Mouse (Mus musculus): ENCODE measurements around the gene Btbd19. TPM values are rescaled to one million over a fixed set of nuclear protein-coding genes. Genes with fewer than 3 reads are reported as not detected.

Gene Btbd19
- polyA plus RNA-seq, 1 experiment from 2014 or later = 4.8 TPM

DNA sequence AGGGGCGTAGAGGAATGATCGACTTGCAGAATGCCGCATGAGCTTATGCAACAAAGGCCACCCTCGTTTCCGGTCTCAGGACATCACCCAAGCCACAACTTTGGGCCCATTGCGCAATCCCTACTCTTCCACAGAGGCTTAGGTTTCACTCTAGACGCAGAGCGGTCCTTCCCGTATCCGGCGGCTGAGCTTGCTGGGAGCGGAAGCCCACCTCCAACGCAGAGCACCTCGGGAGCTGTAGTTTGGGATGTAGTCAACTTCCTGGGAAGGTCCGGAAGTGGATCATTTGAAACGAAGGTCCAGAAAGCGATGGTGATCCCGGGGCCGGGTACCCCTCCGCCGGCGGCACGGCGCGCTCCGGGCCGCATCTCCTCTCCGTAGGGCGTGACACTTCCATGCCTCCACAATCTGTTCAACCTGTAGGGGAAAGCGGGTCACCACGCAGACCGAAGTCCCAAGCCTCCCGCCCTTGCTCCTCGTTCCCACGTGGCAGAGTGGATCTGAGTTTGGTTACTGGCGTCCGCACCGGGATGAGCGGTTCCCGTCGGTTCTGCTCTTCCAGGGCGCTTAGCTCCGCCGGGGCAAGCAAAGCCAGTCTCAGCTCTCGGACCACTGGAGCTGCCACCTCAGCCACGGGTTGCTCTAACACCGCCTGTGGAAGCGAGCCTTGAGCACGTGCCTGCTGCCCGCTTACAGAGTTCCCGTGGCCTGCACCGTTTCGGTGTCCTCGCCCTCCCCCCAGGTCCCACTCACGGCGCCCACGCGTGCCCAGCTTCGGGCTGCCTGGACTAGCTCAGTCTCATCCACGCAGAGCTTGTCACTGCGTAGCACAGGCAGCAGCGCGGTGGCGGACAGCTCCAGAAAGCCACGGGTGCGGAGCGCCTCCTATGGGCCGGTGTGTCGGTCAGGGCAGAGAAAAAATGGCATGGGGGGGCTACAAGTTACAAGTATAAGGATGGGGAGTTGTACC, 4.8 kb downstream of the Btbd19 start:
- under 1% methylated on average over 69 of the region's 69 CpGs for WGBS
- DNase-seq (ENCODE audit: low spot score) = peak; percentile 95

DNA sequence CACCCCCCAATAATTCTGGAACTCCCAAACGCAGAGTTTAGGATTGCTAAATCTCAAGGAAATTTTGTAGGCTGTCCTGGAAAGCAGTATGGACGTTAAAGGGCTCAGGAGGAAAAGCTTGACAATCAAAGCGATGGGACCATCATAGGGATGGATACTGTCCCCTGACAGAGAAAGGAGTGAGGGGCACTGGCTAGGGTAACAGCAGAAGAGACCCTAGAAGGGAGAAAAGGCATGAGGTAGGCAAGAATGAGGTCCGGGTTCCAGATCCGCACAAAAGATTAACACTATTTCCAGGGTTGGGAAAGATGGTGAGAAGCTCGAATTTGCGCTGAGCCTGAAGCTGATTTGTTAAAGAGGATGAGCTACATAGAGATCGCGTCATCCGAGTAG, 5.5 kb downstream of the Btbd19 start:
- H3K27ac ChIP-seq = peak overlapping the region; percentile 95
- no peak for DNase-seq (ENCODE audit: low spot score)
- no peaks in the 10 kb centered on the region for H3K9me3 ChIP-seq
- no peaks in the 10 kb centered on the region for H3K27me3 ChIP-seq (ENCODE audit: insufficient read depth, poor library complexity, severe bottlenecking)
- 8% methylated on average over 10 of the region's 10 CpGs for WGBS
- peaks cover 29% of the 10 kb centered on the region for H3K4me1 ChIP-seq (replicated peaks)
- peak overlapping the region; percentile 80 for H3K4me3 ChIP-seq
- peaks cover under 1% of the 10 kb centered on the region for H3K36me3 ChIP-seq

More for the DNA sequence above, 4.8 kb downstream of the Btbd19 start:
- Histone ChIP-seq H3K36me3 (no peaks in the 10 kb centered on the region), H3K4me3 (peak overlapping the region; percentile 80), H3K27ac (peak overlapping the region; percentile 95), H3K9me3 (no peaks in the 10 kb centered on the region), H3K4me1 (replicated peaks) (peaks cover 36% of the 10 kb centered on the region), H3K27me3 (ENCODE audit: insufficient read depth, poor library complexity, severe bottlenecking) (no peaks in the 10 kb centered on the region)

DNA sequence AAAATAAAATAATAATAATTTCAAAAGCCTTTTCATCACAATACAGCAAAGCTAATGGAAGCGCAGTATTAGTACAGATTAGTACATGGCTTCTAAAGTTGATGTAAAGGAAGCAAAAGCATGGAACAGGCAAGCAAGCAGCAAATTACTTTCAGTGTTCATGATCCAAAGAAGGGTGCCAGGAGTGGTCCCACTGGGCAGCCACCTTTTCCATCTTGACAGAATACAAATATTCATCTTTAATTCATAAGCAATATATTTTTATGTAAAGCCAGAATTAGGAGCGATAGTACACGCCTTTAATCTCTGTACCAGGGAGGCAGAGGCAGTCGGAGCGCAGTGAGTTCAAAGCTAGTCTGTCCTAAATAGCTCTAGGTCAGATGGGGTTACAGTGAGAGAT, 5.9 kb downstream of the Btbd19 start:
- Histone ChIP-seq H3K4me1 (replicated peaks) (peaks cover 25% of the 10 kb centered on the region), H3K4me3 (peak overlapping the region; percentile 80), H3K9me3 (no peaks in the 10 kb centered on the region), H3K27ac (peak overlapping the region; percentile 95), H3K36me3 (peaks cover 5% of the 10 kb centered on the region), H3K27me3 (ENCODE audit: insufficient read depth, poor library complexity, severe bottlenecking) (no peaks in the 10 kb centered on the region)
- 82% methylated on average over 5 of the region's 5 CpGs for WGBS
- no peak for DNase-seq (ENCODE audit: low spot score)

DNA sequence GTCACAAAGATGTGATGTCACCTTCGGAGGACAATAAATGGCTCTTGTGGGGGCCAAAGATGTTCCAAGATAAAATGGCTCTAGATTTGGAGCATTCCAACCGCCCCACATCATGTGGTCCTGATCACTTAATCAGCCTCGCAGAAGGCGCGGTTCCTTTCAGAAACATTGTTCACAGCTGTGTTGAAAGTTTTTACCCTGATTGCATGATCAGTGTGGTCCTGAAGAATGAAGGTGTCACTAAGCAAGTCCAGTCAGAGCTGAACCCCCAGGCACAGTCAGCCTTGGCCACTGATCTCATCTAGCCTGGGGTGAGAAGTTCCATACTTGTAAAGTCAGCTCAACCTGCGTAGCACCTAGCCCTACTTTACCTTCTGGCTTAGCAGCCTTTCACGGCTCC, 7.6 kb downstream of the Btbd19 start:
- no peak overlapping the region for H3K4me3 ChIP-seq
- H3K27me3 ChIP-seq (ENCODE audit: insufficient read depth, poor library complexity, severe bottlenecking) = no peaks in the 10 kb centered on the region
- 94% methylated on average over 7 of the region's 7 CpGs for WGBS
- H3K36me3 ChIP-seq = peaks cover 22% of the 10 kb centered on the region
- no peaks in the 10 kb centered on the region for H3K9me3 ChIP-seq
- DNase-seq (ENCODE audit: low spot score) = no peak
- H3K27ac ChIP-seq = no peak overlapping the region
- peaks cover 16% of the 10 kb centered on the region for H3K4me1 ChIP-seq (replicated peaks)

DNA sequence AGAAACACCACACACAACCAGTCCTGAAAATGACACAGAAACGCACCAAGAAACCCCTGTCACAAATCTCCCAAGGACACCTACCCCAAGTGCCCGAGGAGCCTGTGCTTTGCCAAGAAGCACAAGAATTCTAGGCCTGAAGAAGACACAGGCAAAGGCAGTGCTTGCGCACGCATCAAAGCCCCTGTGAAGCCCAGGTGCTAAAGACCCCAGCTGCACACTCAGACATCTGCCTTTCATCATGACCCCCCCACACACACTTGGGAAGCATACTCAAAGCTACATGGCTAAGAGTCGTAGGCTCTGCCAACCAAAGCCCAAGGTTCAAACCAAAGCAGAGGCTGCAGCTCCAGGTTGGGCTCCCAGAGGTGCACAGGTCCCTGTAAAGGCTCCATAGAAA, 9.9 kb downstream of the Btbd19 start:
- Histone ChIP-seq H3K27me3 (ENCODE audit: insufficient read depth, poor library complexity, severe bottlenecking) (no peaks in the 10 kb centered on the region), H3K4me1 (replicated peaks) (peaks cover 7% of the 10 kb centered on the region), H3K9me3 (no peaks in the 10 kb centered on the region), H3K4me3 (no peak overlapping the region), H3K36me3 (peaks cover 40% of the 10 kb centered on the region), H3K27ac (no peak overlapping the region)
- WGBS = 90% methylated on average over 5 of the region's 5 CpGs
- no peak for DNase-seq (ENCODE audit: low spot score)

DNA sequence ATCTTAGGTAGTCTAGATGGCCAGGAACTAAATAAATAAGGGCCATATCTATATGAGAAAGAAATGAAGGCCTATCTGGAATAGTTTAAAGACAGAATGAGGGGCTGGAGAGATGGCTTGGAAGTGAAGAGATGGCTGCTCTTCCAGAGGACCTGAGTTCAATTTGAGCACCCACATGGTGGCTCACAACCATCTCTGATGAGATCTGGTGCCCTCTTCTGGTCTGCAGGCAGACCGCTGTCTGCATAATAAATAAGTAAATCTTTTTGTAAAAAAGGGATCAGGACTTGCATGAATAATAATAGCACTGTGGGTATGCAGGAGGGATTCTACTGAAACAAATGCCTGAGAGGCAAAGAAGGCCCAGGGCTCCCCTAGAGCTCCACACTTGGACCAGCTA, 12.3 kb downstream of the Btbd19 start:
- Histone ChIP-seq H3K36me3 (peaks cover 63% of the 10 kb centered on the region), H3K27me3 (ENCODE audit: insufficient read depth, poor library complexity, severe bottlenecking) (no peaks in the 10 kb centered on the region), H3K9me3 (no peaks in the 10 kb centered on the region), H3K4me3 (no peak overlapping the region), H3K27ac (no peak overlapping the region), H3K4me1 (replicated peaks) (no peaks in the 10 kb centered on the region)
- no peak for DNase-seq (ENCODE audit: low spot score)
- WGBS = 83% methylated on average over 1 of the region's 1 CpGs

DNA sequence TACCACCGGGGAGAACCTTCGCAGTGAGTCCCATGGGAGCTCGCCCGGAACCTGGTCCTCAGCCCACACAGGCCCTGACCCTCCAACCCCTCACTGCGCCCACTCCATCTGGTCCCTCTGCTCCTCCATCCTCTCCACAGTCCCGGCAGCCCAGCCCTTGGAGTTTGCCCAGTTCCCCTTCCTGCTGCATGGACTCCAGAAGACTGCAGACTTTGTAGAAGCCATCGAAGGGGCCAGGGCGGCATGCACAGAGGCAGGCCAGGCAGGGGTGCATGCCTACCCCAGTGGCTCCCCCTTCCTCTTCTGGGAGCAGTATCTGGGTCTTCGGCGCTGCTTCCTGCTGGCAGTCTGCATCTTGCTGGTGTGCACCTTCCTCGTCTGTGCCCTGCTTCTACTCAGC, 14.5 kb downstream of the Btbd19 start:
- no peak for DNase-seq (ENCODE audit: low spot score)
- Histone ChIP-seq H3K27me3 (ENCODE audit: insufficient read depth, poor library complexity, severe bottlenecking) (no peaks in the 10 kb centered on the region), H3K9me3 (no peaks in the 10 kb centered on the region), H3K36me3 (peaks cover 75% of the 10 kb centered on the region), H3K4me3 (no peak overlapping the region), H3K4me1 (replicated peaks) (0 out of 2 replicates have a peak, but pooled peaks cover under 1% of the 10 kb centered on the region), H3K27ac (no peak overlapping the region)
- WGBS = 89% methylated on average over 11 of the region's 11 CpGs

DNA sequence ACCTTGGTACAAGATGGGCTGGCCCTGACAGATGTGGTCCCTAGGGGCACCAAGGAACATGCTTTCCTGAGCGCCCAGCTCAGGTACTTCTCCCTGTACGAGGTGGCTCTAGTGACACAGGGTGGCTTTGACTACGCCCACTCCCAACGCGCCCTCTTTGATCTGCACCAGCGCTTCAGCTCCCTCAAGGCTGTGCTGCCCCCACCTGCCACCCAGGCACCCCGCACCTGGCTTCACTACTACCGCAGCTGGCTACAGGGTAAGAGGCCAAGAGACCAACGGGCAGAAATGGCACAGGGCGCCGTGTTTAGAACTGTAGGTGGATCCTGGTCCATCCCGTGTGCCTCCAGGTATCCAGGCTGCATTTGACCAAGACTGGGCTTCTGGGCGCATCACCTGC, 15.3 kb downstream of the Btbd19 start:
- H3K27me3 ChIP-seq (ENCODE audit: insufficient read depth, poor library complexity, severe bottlenecking) = no peaks in the 10 kb centered on the region
- H3K27ac ChIP-seq = no peak overlapping the region
- no peak for DNase-seq (ENCODE audit: low spot score)
- H3K9me3 ChIP-seq = no peaks in the 10 kb centered on the region
- H3K4me3 ChIP-seq = no peak overlapping the region
- peaks cover 7% of the 10 kb centered on the region for H3K4me1 ChIP-seq (replicated peaks)
- peaks cover 83% of the 10 kb centered on the region for H3K36me3 ChIP-seq
- WGBS = 92% methylated on average over 13 of the region's 13 CpGs

DNA sequence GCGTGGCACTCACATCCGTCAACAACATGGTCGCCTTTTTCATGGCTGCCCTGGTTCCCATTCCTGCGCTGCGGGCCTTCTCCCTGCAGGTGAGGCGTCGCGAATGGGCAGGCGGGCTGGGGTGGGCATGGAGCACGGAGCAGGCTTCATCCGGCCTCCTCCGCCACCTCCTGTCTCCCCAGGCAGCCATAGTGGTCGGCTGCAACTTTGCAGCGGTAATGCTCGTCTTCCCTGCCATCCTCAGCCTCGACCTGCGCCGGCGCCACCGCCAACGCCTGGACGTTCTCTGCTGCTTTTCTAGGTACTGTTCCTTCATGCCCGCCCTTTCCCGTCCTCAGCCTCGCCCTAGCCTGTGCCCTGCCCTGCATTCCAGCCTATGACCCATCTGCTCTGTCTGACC, 16.2 kb downstream of the Btbd19 start:
- Histone ChIP-seq H3K4me1 (replicated peaks) (peaks cover 7% of the 10 kb centered on the region), H3K9me3 (no peaks in the 10 kb centered on the region), H3K36me3 (peaks cover 79% of the 10 kb centered on the region), H3K27me3 (ENCODE audit: insufficient read depth, poor library complexity, severe bottlenecking) (no peaks in the 10 kb centered on the region), H3K4me3 (no peak overlapping the region), H3K27ac (no peak overlapping the region)
- WGBS = 94% methylated on average over 25 of the region's 25 CpGs
- no peak for DNase-seq (ENCODE audit: low spot score)

DNA sequence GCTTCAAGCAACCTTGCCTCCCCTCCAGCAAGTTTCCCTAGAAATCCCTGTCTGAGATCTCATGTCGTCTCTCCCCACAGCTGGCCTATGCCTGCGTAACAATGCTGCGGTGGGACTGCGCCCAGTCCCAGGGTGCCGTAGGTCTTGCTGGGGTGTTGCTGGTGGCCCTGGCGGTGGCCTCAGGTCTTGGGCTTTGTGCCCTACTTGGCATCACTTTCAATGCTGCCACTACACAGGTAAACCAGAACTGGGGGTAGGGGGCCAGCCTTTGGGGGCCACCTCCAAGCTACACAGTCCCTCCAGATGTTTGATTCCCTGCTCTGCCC, 17.0 kb downstream of the Btbd19 start:
- Histone ChIP-seq H3K36me3 (peaks cover 73% of the 10 kb centered on the region), H3K27me3 (ENCODE audit: insufficient read depth, poor library complexity, severe bottlenecking) (no peaks in the 10 kb centered on the region; the same call in 1 of the 2 replicates), H3K4me1 (replicated peaks) (peaks cover 7% of the 10 kb centered on the region), H3K9me3 (no peaks in the 10 kb centered on the region), H3K4me3 (no peak overlapping the region), H3K27ac (no peak overlapping the region)
- no peak for DNase-seq (ENCODE audit: low spot score)
- 94% methylated on average over 6 of the region's 6 CpGs for WGBS

DNA sequence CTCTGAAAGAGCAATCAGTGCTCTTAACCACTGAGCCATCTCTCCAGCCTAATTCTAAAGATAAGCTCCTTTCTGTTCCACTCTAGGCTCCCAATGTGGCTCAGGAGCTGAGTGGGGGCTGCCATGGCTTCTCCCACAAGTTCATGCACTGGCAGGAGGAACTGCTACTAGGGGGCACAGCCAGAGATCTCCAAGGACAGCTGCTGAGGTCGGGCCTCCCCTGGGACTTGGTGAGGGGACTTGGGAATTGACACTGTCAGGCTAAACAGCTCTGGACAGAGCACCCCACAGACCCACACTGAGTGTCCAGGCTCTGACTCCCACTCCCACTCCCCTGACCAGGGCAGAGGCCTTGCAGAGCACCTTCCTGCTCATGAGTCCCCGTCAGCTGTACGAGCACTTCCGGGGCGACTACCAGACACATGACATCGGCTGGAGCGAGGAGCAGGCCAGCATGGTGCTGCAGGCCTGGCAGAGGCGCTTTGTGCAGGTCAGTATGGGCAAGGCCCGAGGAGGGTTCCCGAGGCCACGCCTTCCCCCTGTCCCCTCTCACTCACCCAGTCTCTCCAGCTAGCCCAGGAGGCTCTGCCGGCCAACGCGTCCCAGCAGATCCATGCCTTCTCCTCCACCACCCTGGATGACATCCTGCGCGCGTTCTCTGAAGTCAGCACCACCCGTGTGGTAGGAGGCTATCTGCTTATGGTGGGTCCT, 17.6 kb downstream of the Btbd19 start:
- no peak for DNase-seq (ENCODE audit: low spot score)
- H3K4me1 ChIP-seq (replicated peaks) = peaks cover 7% of the 10 kb centered on the region
- no peak overlapping the region for H3K4me3 ChIP-seq
- no peaks in the 10 kb centered on the region for H3K9me3 ChIP-seq
- no peaks in the 10 kb centered on the region; the same call in 1 of the 2 replicates for H3K27me3 ChIP-seq (ENCODE audit: insufficient read depth, poor library complexity, severe bottlenecking)
- WGBS = 89% methylated on average over 18 of the region's 18 CpGs
- peaks cover 68% of the 10 kb centered on the region for H3K36me3 ChIP-seq
- no peak overlapping the region for H3K27ac ChIP-seq

DNA sequence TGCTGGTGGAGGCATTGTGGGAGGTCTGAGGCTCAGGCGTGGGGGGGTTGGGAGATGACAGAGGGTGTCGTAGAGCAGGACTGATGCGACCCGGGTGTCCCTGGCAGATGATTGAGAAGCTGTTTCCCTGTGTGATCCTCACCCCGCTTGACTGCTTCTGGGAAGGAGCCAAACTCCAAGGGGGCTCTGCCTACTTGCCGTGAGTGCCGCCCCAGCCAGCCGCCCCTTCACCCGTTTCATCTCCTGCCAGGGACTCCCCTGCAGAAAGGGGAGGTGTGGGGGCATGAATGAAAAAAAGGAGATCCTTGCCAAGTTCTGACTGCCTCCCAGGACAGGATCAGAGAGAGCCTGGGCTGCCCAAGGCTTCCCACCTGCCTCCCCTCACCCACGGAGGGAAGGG, 20.4 kb downstream of the Btbd19 start:
- no peak for DNase-seq (ENCODE audit: low spot score)
- Histone ChIP-seq H3K4me1 (replicated peaks) (peaks cover 10% of the 10 kb centered on the region), H3K36me3 (peaks cover 59% of the 10 kb centered on the region), H3K27ac (no peak overlapping the region), H3K27me3 (ENCODE audit: insufficient read depth, poor library complexity, severe bottlenecking) (no peaks in the 10 kb centered on the region; the same call in 1 of the 2 replicates), H3K9me3 (no peaks in the 10 kb centered on the region), H3K4me3 (no peak overlapping the region)
- 64% methylated on average over 10 of the region's 10 CpGs for WGBS

DNA sequence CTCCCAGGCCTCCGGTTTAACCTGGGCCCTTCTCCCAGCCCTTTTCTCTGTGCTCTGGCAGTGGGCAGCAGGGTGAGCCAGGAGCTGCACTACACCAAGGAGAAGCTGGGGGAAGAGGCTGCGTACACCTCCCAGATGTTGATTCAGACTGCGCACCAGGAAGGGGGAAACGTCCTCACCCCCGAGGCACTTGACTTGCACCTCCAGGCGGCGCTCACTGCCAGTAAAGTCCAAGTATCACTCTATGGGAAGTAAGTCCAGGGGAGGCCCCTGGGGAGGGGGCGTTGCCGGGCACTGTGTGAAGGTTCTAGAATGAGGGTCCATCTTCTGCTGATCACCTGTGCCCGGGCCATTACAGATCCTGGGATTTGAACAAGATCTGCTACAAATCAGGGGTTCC, 20.9 kb downstream of the Btbd19 start:
- no peak for DNase-seq (ENCODE audit: low spot score)
- Histone ChIP-seq H3K36me3 (peaks cover 54% of the 10 kb centered on the region), H3K4me3 (no peak overlapping the region), H3K9me3 (no peaks in the 10 kb centered on the region), H3K27me3 (ENCODE audit: insufficient read depth, poor library complexity, severe bottlenecking) (no peaks in the 10 kb centered on the region; the same call in 1 of the 2 replicates), H3K4me1 (replicated peaks) (peaks cover 10% of the 10 kb centered on the region), H3K27ac (no peak overlapping the region)
- 81% methylated on average over 10 of the region's 10 CpGs for WGBS

Data from hindbrain, embryonic 10.5 days (tissue).